17 mouse cellular contexts compared by ENCODE assay signal in the genomic region with DNA sequence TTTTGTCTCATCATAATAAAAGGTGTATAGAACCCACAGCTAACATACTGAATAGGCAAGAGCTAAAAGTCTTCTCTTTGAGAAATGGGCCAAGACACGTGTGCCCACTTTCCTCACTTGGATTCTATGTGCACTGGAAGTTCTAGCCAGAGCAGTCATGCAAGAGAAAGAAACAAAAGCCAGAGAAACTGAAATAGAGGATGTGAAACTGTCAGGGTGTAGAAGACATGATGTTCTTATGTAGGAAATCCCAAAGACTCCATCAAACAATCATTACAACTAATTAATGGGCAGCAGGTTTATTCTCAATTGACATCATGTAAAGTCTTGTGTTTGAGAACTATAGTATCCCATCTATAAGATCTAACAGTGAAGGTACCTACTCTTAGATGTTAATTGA.
"Had no signal": no experiment of that assay in that cellular context is flagged by ENCODE, and none has a peak within 500 bp of the region (broad histone marks: within the 10 kb centered on the region; RNA-seq: fewer than 3 reads in every experiment).

No protein-coding gene starts in this region.

- H3K27ac ChIP-seq: liver, embryonic 13.5 days; liver, embryonic 15.5 days; lung, embryonic 15.5 days; midbrain, embryonic 12.5 days; neural tube, embryonic 12.5 days had no signal

- H3K36me3 ChIP-seq: liver, embryonic 13.5 days; liver, embryonic 15.5 days; lung, embryonic 15.5 days; midbrain, embryonic 12.5 days; neural tube, embryonic 12.5 days had no signal

- H3K27me3 ChIP-seq: liver, embryonic 13.5 days; liver, embryonic 15.5 days; lung, embryonic 15.5 days; megakaryocyte, embryonic 14.5 days; midbrain, embryonic 12.5 days; neural tube, embryonic 12.5 days had no signal

- H3K4me1 ChIP-seq: liver, embryonic 13.5 days; liver, embryonic 15.5 days; lung, embryonic 15.5 days; megakaryocyte, embryonic 14.5 days; midbrain, embryonic 12.5 days; neural tube, embryonic 12.5 days had no signal

- DNase-seq: liver, embryonic 13.5 days; liver, postnatal 0 days; lung, adult 2 months; lung, postnatal 14 days; lung, postnatal 4 days; midbrain, embryonic 14.5 days; retina, postnatal 1 day; right cerebral cortex, adult 18-20 months; thymus, adult 18-20 months; thymus, postnatal 14 days; thymus, postnatal 36 days had no signal

- ATAC-seq: liver, postnatal 0 days; lung, postnatal 0 days had no signal

- H3K9me3 ChIP-seq: liver, embryonic 13.5 days; liver, embryonic 15.5 days; lung, embryonic 15.5 days; midbrain, embryonic 12.5 days; neural tube, embryonic 12.5 days had no signal

- H3K4me3 ChIP-seq: liver, embryonic 13.5 days; liver, embryonic 15.5 days; lung, embryonic 15.5 days; megakaryocyte, embryonic 14.5 days; midbrain, embryonic 12.5 days; neural tube, embryonic 12.5 days had no signal
